Mouse (Mus musculus): ENCODE measurements at regions not wholly inside any gene's neighbourhood (a gene's known extent, or its start where the extent isn't known, plus 50 kb on each side); places are given as distances from the start of the nearest gene placed in this dataset.

DNA sequence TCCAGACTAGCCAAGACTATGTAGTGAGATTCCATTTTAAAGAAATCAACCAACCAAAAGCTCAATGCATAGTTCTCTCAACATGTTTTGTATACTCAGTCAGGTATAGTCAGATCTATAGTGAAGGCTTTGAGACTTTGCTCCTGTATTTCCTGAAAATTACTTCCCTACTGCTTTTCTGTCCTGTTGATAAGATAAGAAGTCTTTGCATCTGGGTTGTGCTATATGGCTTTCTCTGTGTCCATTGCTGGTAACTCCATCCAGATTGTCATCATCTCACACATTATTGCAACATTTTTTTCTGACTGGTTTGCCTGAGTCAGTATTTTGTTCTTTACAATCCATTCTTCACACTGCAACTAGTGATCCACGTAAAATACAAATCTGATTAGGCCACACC lies 74.0 kb downstream of the Agtr2 start:
- Histone ChIP-seq H3K27me3 (replicated peaks; ENCODE audit: control insufficient read depth, insufficient read depth, low read length) (no peaks in the 10 kb centered on the region), H3K9ac (ENCODE audit: low read depth, low read length) (no peak overlapping the region), H3K4me2 (ENCODE audit: low read depth, low read length) (no peak overlapping the region), H3K27ac (replicated peaks; ENCODE audit: low read depth, low read length) (no peak overlapping the region), H3K36me3 (ENCODE audit: control insufficient read depth, insufficient read depth, low read length) (no peaks in the 10 kb centered on the region), H3K4me1 (ENCODE audit: control insufficient read depth, insufficient read depth, low read length) (no peaks in the 10 kb centered on the region), H3K9me3 (ENCODE audit: control insufficient read depth, low read length) (no peaks in the 10 kb centered on the region), H3K4me3 (ENCODE audit: low read depth, low read length) (no peak overlapping the region)
- DNase-seq (ENCODE audit: low spot score) (no peak), ATAC-seq (ENCODE audit: low read depth) (no peak)
- 65% methylated on average over 1 of the region's 1 CpGs for WGBS

GRCm38 (mm10) chrX:21566669-21567068 lies 82.3 kb downstream of the Agtr2 start:
- no peak overlapping the region for H3K4me3 ChIP-seq (ENCODE audit: low read depth, low read length)
- DNase-seq (ENCODE audit: low spot score), result no peak
- ATAC-seq (ENCODE audit: low read depth), result no peak
- 58% methylated on average over 2 of the region's 2 CpGs for WGBS
- no peak overlapping the region for H3K4me2 ChIP-seq (ENCODE audit: low read depth, low read length)
- H3K27ac ChIP-seq (replicated peaks; ENCODE audit: low read depth, low read length), result no peak overlapping the region
- no peaks in the 10 kb centered on the region for H3K4me1 ChIP-seq (ENCODE audit: control insufficient read depth, insufficient read depth, low read length)
- H3K27me3 ChIP-seq (replicated peaks; ENCODE audit: control insufficient read depth, insufficient read depth, low read length), result no peaks in the 10 kb centered on the region
- no peaks in the 10 kb centered on the region for H3K36me3 ChIP-seq (ENCODE audit: control insufficient read depth, insufficient read depth, low read length)
- H3K9ac ChIP-seq (ENCODE audit: low read depth, low read length), result no peak overlapping the region
- no peaks in the 10 kb centered on the region for H3K9me3 ChIP-seq (ENCODE audit: control insufficient read depth, low read length)

DNA sequence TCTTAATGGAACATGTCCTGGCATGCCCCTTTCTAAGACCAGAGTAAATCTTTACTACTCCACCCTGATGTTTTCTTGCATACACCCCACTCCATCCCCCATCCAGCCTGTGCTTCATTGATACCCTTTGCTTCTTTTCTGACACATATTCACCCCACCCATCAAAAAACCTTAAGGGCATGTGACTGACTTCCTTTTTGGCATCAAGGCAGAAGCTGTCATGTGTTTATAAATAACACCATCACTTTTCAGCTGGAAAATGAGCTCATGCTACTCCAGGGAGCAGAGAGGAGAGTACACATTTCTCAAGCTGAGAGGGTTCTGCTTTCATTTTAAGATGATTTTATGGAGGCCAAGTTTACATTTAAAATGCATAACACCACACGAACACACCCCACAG lies 83.2 kb downstream of the Agtr2 start:
- Histone ChIP-seq H3K36me3 (ENCODE audit: control insufficient read depth, insufficient read depth, low read length) (no peaks in the 10 kb centered on the region), H3K4me1 (ENCODE audit: control insufficient read depth, insufficient read depth, low read length) (no peaks in the 10 kb centered on the region), H3K27ac (replicated peaks; ENCODE audit: low read depth, low read length) (no peak overlapping the region), H3K4me3 (ENCODE audit: low read depth, low read length) (no peak overlapping the region), H3K9ac (ENCODE audit: low read depth, low read length) (no peak overlapping the region), H3K27me3 (replicated peaks; ENCODE audit: control insufficient read depth, insufficient read depth, low read length) (no peaks in the 10 kb centered on the region), H3K4me2 (ENCODE audit: low read depth, low read length) (no peak overlapping the region), H3K9me3 (ENCODE audit: control insufficient read depth, low read length) (no peaks in the 10 kb centered on the region)
- ATAC-seq (ENCODE audit: low read depth) (peak; percentile 12; the same call in 1 of the 2 replicates), DNase-seq (ENCODE audit: low spot score) (peak; percentile 50)
- 40% methylated on average over 1 of the region's 1 CpGs for WGBS

- 33% methylated on average over 1 of the region's 1 CpGs for WGBS
- Histone ChIP-seq H3K36me3 (ENCODE audit: control insufficient read depth, insufficient read depth, low read length) (no peaks in the 10 kb centered on the region), H3K9ac (ENCODE audit: low read depth, low read length) (no peak overlapping the region), H3K4me2 (ENCODE audit: low read depth, low read length) (no peak overlapping the region), H3K27me3 (replicated peaks; ENCODE audit: control insufficient read depth, insufficient read depth, low read length) (no peaks in the 10 kb centered on the region), H3K9me3 (ENCODE audit: control insufficient read depth, low read length) (no peaks in the 10 kb centered on the region), H3K27ac (replicated peaks; ENCODE audit: low read depth, low read length) (no peak overlapping the region; the same call in 1 of the 2 replicates), H3K4me3 (ENCODE audit: low read depth, low read length) (no peak overlapping the region), H3K4me1 (ENCODE audit: control insufficient read depth, insufficient read depth, low read length) (no peaks in the 10 kb centered on the region)
- DNase-seq (ENCODE audit: low spot score) (no peak), ATAC-seq (ENCODE audit: low read depth) (0 out of 2 replicates have a peak, but pooled peaks have one; percentile 6)
Measured at GRCm38 (mm10) chrX:21567971-21568370, 83.6 kb downstream of the Agtr2 start.

- H3K36me3 ChIP-seq (ENCODE audit: control insufficient read depth, insufficient read depth, low read length), result no peaks in the 10 kb centered on the region
- no peak overlapping the region for H3K4me3 ChIP-seq (ENCODE audit: low read depth, low read length)
- H3K9me3 ChIP-seq (ENCODE audit: control insufficient read depth, low read length), result no peaks in the 10 kb centered on the region
- ATAC-seq (ENCODE audit: low read depth) (no peak), DNase-seq (ENCODE audit: low spot score) (no peak)
- H3K4me2 ChIP-seq (ENCODE audit: low read depth, low read length), result no peak overlapping the region
- H3K4me1 ChIP-seq (ENCODE audit: control insufficient read depth, insufficient read depth, low read length), result no peaks in the 10 kb centered on the region
- H3K27me3 ChIP-seq (replicated peaks; ENCODE audit: control insufficient read depth, insufficient read depth, low read length), result no peaks in the 10 kb centered on the region
- no peak overlapping the region for H3K9ac ChIP-seq (ENCODE audit: low read depth, low read length)
- WGBS, result 88% methylated on average over 1 of the region's 1 CpGs
- H3K27ac ChIP-seq (replicated peaks; ENCODE audit: low read depth, low read length), result no peak overlapping the region
Measured at GRCm38 (mm10) chrX:21579945-21580344, 95.6 kb downstream of the Agtr2 start.

DNA sequence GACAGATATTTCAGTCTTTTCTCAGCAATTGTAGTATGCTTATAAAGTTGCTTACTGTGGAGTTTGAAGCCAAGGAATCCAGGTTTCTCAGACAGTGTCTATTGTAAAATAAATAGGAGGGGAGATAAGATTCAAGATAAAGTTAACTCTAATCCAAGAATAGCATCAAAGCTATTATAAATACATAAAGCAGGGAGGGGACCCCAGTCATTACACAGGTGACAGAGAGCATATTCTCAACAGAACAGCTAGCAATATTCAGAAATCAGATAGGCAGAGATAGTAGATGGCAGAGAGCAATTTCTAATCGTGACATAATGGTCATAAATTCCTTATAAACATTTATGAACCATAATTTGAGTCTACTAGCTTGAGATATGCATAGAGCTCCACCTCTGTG lies 101.7 kb downstream of the Agtr2 start:
- no peaks in the 10 kb centered on the region for H3K36me3 ChIP-seq (ENCODE audit: control insufficient read depth, insufficient read depth, low read length)
- DNase-seq (ENCODE audit: low spot score) (no peak), ATAC-seq (ENCODE audit: low read depth) (no peak)
- H3K9me3 ChIP-seq (ENCODE audit: control insufficient read depth, low read length), result no peaks in the 10 kb centered on the region
- no peaks in the 10 kb centered on the region for H3K27me3 ChIP-seq (replicated peaks; ENCODE audit: control insufficient read depth, insufficient read depth, low read length)
- H3K9ac ChIP-seq (ENCODE audit: low read depth, low read length), result no peak overlapping the region
- no peak overlapping the region for H3K4me3 ChIP-seq (ENCODE audit: low read depth, low read length)
- no peaks in the 10 kb centered on the region for H3K4me1 ChIP-seq (ENCODE audit: control insufficient read depth, insufficient read depth, low read length)
- no peak overlapping the region for H3K27ac ChIP-seq (replicated peaks; ENCODE audit: low read depth, low read length)
- no peak overlapping the region for H3K4me2 ChIP-seq (ENCODE audit: low read depth, low read length)
- 69% methylated on average over 1 of the region's 1 CpGs for WGBS

DNA sequence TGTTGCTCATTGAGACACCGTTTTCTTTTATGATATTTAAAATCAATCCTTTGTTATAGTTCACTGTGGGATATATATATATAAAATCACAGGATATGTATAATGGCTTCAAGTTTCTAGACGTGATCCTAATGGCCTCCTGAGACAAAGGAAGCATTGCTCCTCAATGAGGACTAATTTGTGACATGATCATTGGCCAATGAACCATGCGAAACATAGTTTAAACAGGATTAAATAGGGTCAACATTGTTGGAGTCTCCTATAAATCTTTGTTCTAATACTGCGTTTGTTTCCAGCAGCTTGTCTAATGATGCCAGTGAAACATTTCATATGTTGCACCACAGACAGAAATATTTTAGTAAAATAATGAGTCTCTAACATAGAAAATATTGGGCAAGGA lies 105.5 kb downstream of the Agtr2 start:
- H3K27ac ChIP-seq (replicated peaks; ENCODE audit: low read depth, low read length), result no peak overlapping the region
- H3K4me3 ChIP-seq (ENCODE audit: low read depth, low read length), result no peak overlapping the region
- no peak overlapping the region for H3K9ac ChIP-seq (ENCODE audit: low read depth, low read length)
- no peaks in the 10 kb centered on the region for H3K9me3 ChIP-seq (ENCODE audit: control insufficient read depth, low read length)
- H3K4me1 ChIP-seq (ENCODE audit: control insufficient read depth, insufficient read depth, low read length), result no peaks in the 10 kb centered on the region
- H3K4me2 ChIP-seq (ENCODE audit: low read depth, low read length), result no peak overlapping the region
- WGBS, result 81% methylated on average over 4 of the region's 4 CpGs
- DNase-seq (ENCODE audit: low spot score) (no peak), ATAC-seq (ENCODE audit: low read depth) (no peak)
- no peaks in the 10 kb centered on the region for H3K27me3 ChIP-seq (replicated peaks; ENCODE audit: control insufficient read depth, insufficient read depth, low read length)
- H3K36me3 ChIP-seq (ENCODE audit: control insufficient read depth, insufficient read depth, low read length), result no peaks in the 10 kb centered on the region

All from embryonic facial prominence, embryonic 14.5 days (tissue).